Mouse (Mus musculus): Measurements from ENCODE around the gene Aco2. TPM values are rescaled to one million over a fixed set of nuclear protein-coding genes. Genes with fewer than 3 reads are reported as not detected.
A peak's percentile ranks its signal among the peaks of the same experiment; 100 is the strongest.

The Aco2 gene
- total RNA-seq, 2 experiments from 2014 or later: 1,419 to 1,465 TPM

GRCm38 (mm10) chr15:81920546-81921217 is 48.6 kb downstream of the Aco2 start:
- DNase-seq: no peak

DNA sequence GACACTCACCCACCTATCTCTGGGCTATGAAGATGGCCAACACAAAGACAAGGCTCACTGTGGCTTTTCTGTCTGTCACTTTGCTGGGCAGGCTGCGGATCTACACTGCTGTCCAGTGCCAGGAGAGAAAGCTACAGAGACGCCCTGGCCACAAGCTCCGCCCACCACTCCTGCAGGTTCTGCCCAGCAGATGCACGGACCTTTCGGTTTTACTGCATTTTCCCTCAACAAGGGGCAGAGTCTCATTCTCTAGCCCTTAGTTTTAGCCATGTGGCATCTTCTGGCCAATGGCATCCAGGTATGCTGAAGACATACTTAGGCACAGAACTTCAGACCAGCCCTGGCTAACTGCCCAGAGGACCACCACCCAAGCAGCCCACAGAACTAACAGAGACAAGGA is 49.1 kb downstream of the Aco2 start:
- DNase-seq: no peak

DNA sequence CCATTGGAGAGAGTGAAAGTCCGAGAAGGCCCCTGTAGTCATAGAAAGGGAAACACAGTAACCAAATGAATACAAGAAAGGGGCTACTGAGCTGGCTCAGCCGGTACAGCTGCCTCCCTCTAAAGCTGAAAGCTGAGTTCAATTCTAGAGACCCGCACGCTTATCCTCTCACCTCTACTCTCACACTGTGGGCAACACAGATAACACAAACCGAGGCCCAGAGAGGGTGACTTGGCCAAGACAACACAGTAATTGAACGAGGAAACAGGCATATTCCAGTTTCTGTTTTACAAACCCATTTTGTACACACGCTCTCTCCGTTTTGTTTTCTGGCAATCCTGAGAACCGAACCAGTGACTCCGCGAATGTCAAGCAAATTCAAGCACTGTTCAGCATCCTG is 52.8 kb downstream of the Aco2 start:
- no peak for DNase-seq

- DNase-seq: peak; percentile 97
These were observed 53.8 kb downstream of the Aco2 start, which contains the start of gene Polr3h for GRCm38 (mm10) chr15:81925760-81926445. Gene Polr3h (minus strand): TSS chr15:81926240.

DNA sequence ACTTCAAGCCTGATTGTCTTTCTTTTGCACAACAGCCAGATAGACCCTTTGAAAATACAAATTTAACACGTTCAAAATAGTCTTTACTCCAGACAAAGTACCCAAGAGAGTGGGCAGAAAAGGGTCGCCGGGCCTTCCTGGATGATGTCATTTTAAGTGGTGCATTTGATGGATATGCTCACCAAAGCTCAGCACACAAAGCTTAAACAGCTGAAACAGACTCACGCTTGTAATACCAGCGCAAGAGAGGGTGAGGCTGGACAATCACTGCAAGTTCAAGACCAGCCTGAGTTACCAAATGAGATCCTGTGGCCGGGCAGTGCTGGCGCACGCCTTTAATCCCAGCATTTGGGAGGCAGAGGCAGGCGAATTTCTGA is 54.3 kb downstream of the Aco2 start:
- no peak for DNase-seq

DNA sequence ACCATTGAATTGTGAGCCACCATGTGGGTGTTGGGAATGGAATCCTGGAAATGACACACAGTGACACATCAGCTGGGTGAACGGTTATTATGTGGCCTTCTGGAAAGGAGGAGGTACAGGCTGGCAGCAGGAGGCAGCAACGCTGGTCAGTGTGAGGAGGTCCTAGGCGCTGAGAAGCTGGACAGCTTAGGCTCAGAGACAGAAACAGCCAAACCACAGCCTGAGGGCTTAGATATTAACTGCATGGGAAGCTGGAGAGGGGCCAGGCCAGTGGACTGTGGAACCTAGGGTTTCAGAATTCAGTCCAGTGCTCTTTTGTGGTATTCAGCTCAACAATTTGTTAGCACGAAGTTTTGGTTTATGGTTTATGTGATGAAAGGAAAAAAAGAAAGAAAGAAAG is 55.6 kb downstream of the Aco2 start:
- no peak for DNase-seq

DNA sequence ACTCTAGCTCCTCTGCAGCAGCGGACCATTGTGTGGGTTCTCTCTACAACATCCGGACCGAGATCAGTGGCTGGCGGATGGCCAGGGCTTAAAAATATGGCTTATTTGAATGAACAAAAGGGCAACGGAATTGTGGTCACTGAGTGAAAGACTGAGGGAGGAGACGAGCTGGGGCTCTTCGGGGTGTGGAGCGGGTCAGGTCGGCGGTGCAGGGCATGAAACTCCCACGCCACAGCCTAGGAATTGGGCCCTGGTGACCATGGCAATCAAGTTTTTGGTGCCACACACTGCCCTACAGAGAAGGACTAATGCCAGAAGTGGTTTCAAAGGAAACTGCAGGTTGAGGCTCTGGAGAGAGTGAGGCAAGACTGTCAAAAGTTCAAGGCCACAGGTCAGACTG is 56.2 kb downstream of the Aco2 start:
- peak; percentile 68 for DNase-seq

DNA sequence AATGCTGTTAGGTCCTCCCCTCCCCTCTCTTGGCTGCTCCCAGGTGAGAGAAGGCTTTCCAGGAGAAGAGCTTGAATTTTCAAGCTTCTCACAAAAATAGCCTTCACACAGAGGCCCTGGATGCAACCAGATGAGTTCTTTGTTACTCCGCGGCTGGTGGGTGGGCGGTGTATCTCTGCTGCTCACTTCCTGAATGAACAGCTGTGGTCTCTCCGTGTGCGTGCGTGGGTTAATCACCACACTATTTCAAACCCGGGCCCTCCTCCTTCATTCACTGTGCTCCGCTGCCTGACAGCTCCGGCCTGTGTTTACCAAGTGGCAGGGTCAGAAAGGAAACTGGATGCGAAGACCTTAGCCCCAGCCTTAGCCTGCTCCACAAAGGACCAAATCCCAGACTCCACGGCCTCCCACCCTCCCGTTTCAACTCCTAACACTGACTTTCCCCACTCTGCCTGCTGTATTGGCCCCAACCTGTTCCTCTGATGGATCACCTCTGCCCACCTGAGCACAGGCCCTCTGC is 60.9 kb downstream of the Aco2 start:
- DNase-seq: peak; percentile 46

DNA sequence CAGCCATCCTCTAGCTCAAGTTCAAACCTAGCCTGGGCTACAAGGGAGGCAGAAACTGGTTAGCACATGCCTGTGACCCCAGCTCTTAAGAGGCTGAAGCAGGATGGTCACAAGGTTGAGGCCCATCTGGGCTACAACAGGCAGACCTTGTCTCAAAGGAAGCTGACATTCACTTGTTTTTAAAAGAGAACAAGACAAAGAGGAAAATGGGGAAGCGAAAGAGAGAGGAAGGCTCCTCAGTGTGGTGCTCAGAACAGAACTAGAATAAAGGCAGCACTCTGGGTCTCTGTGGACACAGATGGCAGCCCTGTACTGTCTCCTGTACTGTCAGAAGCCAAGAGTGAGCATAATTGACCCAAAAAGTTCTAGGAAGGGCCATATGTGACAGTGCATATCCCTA is 61.9 kb downstream of the Aco2 start:
- DNase-seq: no peak

DNA sequence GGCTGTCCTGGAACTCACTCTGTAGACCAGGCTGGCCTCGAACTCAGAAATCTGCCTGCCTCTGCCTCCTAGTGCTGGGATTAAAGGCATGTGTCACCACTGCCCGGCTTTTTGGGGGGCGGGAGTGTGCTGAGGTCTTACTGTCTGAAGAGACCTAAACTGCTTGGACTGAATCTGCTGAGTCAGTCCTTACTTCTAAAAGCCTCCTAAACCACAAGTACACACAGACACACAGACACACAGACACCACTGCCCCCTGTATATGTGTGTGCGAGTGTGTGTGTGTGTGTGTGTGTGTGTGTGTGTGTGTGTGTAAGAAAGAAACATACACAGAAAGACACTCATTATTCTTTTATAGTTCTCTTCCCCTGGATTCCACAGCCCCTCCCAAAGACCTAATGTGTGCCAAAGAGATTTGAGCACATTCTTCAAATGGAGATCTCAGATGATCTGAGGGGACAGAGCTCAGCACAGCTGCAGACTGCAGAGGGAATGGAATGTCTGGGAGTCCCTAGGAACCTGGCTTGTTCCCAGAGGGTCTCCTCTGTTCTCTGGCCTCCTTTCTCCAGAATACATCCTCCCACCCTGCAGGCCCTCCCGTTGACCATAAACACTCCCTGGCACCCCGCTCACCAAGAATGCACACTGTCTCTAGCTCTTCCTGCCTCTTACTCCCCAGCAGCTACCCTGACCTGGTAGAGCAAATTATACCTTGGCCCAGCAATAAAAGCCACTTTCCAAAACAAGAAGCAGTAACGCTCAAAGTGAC is 63.9 kb downstream of the Aco2 start:
- no peak for DNase-seq

- DNase-seq: peak; percentile 53
These were observed 64.6 kb downstream of the Aco2 start, which contains the start of gene Csdc2 for GRCm38 (mm10) chr15:81936679-81937078. Gene Csdc2 (plus strand): TSS chr15:81936759.

GRCm38 (mm10) chr15:81937098-81937972 is 65.2 kb downstream of the Aco2 start:
- peak; percentile 43 for DNase-seq

GRCm38 (mm10) chr15:81938246-81938645 is 66.1 kb downstream of the Aco2 start:
- peak; percentile 48 for DNase-seq

- DNase-seq: no peak
These were observed 67.1 kb downstream of the Aco2 start for GRCm38 (mm10) chr15:81939157-81939715.

- DNase-seq: no peak
These were observed 67.7 kb downstream of the Aco2 start for GRCm38 (mm10) chr15:81939774-81940173.

DNA sequence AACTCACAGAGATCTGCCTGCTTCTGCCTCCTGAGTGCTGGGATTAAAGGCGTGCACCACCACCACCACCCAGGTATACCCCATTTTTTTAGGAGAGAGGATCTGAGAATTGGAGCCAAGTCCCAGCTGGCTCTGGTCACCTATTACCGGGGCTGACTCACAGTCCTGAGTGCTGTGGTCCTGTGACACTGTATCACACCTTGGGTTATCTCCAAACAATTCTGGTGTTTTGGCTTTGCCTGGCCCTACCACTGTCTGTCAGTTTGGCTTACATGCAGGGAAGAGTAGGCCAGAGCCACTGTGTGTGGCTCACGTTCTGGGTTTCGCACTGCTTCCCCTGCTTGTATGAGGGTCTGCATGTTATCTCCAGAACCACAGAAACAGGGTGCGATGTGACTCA is 68.1 kb downstream of the Aco2 start:
- no peak for DNase-seq

GRCm38 (mm10) chr15:81941010-81941409 is 68.9 kb downstream of the Aco2 start:
- DNase-seq: no peak

- DNase-seq: no peak
These were observed 71.2 kb downstream of the Aco2 start for GRCm38 (mm10) chr15:81943176-81943749.

GRCm38 (mm10) chr15:81949076-81949475 is 77.0 kb downstream of the Aco2 start:
- no peak for DNase-seq

DNA sequence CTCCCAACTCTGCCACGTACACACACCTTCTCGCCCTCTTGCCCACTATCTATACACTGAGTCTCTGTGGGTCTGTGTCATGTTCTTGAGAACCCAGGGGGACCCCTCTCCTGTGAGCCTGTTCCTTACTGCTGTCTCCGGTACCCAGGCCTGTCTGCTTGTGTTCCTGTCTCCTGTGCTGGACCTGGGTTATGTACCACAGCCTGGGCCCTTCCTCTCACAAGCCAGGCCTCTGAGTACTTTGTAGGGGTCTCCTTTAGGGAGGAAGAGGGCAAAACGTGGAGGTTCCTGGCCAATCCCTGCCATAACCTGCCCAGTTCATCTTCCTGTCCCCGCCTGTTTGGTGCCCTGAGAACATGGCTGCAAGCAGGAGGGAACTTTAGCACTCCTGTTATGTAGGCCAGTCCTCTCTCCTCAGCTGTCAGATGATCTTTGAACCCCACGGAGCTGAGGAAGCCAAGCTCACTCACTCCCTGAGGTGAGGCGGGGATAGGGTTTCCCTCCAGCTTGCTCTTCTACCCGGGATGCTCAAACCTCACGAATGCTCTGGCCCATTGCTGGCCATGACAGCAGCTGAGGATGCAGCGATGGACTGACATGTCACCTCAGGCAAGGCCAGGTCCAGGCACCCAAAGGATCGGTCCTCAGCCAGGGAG is 77.5 kb downstream of the Aco2 start:
- DNase-seq: no peak

GRCm38 (mm10) chr15:81950716-81951115 is 78.6 kb downstream of the Aco2 start:
- DNase-seq: no peak

Data from heart, postnatal 4 days (tissue).